Mouse (Mus musculus) gastrocnemius, adult 8-10 months (tissue): ENCODE measurements around the gene Prss28. TPM values are rescaled to one million over a fixed set of nuclear protein-coding genes. Genes with fewer than 3 reads are reported as not detected.

Experiments used
- DNase-seq, 2 experiments: peaks; one replicate each; pipeline ENCODE4 v3.0.0; 2022; ENCODE audit warnings: low spot score in 2 of 2
- total RNA-seq, 4 experiments: library from RNA; stranded (reverse); gene quantifications; 2 replicates each; pipeline ENCODE4 v1.2.4; 2022

The Prss28 gene
- not detected for total RNA-seq

DNA sequence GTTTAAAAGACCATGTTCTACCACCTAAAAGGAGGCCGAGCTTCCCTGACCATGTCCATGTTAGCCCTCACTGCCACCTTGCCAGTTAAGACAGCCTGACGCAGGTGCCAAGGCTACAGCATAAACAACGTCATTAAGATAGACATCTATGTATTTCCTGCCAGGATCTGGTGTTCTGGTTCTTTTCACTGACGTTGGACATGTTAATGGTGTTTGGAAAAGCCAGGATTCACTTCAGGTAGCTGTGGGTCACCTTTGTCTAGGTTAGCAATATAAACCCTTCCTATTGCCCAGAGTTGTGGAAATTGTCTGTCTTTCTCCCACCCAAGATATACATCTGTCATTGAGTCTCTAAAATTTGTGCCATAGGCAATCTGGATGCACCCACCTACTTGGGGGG, at the start of gene Prss28:
Prss28 (plus strand) TSS at position 301 of the 400 bp plus-strand sequence.
- no peak for DNase-seq

DNA sequence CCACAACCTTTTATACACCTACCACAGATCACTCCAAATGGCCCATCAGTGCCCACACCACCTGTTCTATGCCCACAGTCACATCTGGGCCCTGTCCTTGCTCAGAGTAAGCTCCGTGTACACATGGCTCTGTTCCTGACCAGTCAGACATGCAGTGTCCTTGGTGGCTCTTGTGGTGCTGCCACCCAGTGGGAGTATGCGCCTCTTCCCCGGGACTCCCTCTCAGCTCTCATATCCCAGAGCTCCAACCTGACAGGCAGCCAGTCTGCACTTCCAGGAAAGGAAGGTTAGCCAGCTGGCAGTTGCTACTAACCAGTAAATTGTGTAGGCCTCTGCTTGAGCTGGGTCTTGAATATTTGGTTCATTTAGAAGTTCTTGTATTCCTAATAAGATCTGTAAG, 44.0 kb upstream of the Prss28 start:
- peak; percentile 54 to 72 for DNase-seq

- DNase-seq = no peak
Measured at GRCm38 (mm10) chr17:25270795-25271335, 37.6 kb upstream of the Prss28 start.

GRCm38 (mm10) chr17:25272326-25272725, 36.1 kb upstream of the Prss28 start:
- DNase-seq = no peak

DNA sequence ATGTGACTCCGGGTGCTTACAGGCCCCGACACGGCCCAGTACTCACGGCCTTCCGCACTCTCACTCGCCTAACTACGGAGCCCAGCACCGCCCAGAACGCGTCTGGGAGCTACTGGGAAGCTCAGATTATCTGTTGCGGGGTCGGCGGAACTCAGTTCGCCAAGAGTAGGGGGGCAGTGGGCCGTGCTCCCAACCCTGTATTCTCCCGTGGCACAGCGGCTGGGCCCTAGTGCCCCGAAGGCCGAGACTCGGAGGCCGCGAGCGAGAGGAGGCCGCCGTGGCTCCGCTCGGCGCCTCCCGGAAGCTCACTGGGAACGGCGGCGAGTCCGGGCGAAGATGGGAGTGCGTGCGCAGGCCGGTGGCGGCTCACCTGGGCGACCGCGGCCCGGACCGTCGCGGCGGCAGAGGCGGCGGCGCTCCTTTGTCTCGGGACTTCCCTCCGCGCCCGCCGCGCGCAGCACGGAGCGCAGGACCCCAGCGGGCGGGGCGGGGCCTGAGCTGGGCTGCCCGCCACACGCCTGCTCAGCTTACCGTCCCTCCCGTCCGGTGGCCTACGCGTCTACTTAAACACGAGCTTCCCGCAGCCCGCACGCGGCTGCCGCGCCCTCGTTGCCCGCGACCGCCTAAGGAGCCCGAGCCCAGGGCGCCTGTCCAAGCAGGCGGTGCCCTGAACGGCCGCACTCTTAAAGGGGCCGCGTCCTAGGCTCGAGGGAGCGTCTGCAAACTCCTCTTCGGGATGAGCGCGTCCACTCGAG, 35.3 kb upstream of the Prss28 start:
- DNase-seq = peak; percentile 88 to 89

- peak; percentile 93 to 94 for DNase-seq
Measured at GRCm38 (mm10) chr17:25273706-25274501, 34.5 kb upstream of the Prss28 start.

DNA sequence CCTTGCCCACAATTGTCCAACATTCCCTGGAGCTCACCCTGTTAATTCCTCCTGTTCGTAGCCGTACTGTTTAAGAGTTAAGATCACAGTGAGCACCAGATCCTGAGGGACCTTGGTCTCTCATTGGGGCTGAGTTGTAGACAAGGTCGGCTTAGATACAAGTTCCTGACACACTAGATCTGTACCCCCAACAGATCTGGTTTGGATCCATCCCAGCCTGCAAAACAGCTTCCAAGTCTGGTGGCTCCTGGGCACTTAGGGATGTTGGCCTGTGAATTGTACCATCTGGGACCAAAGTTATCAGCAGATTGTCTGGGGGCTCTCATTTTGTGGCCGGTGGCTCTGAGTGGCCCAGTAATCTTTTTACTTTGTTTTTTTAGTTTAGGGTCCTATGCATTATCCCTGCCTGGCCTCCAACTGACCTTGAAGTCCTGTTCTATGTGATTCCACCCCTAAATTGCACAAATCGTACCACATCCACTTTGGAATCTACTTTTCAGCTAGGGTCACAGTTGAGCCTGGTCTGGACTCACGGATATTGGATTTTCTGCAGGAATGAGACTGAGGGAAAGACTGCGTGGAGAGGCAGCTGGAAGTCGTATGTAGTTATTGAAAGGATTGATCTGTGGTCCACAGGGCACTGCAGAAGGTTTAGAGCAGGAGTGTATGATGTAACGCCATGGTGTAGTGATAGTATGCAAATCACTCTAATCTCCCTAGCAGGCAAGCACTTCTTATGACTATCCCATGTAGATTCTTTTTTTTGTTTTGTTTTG, 33.7 kb upstream of the Prss28 start, which contains the start of gene Ube2i:
Ube2i (minus strand) TSS at position 52 of the 776 bp plus-strand sequence.
- no peak for DNase-seq

DNA sequence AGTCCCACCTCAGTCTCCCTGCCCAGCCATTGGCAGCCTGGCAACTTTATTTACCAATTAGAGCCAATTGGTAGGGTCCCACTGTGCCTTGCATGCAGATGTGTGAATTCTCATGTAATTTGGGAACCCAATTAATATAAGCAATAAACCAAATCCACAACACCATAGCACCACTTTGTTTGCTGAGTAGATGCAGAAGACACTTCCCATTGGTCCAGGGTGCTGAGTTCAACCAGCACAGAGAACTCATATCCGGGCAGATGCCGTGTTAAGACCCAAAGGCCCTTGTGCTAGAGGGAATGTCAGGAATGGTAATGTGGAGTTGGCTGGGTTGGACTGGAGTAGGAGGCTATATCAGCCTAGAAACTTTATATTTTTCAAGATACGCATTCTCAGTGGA, 32.6 kb upstream of the Prss28 start:
- no peak for DNase-seq

DNA sequence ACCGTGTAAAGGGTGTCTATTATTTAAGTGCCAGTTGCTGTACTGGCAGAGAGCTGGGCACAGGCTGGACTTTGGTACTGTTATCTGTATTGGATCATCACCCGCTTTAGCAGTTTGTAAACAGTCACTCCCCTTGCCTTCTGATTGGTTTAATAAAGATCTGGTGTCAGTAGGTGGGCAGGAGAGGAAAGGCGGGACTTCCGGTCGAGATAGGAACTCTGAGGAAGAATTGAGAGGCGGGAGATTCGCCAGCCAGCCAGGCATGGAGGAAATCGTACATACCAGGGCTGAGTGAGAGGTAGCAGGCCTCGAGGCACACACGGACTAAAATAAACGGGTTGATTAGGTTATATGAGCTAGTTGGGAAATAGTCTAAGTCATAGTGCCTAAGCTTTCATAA, 26.3 kb upstream of the Prss28 start:
- DNase-seq = peak in 1 of 2 experiments; percentile 31

DNA sequence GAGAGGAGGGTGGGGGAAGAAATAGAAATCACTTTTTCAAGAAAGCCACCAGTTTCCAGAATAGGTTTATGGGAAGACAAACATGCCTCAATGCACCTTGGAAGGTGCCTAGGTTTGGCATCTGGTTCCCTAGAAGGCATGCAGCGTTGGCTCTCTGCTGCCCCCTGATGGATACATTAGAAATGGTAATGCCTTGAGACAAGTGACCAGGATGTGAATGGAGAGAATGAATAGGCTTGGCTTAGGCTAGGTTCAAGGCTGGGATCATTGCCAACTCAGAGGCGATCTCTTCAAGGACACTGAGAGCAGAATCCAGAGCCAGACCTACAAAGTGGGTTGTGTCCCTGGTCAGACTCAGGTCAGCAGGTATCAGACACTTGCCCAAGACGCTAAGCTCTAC, 23.4 kb upstream of the Prss28 start:
- peak; percentile 28 to 44 for DNase-seq

GRCm38 (mm10) chr17:25288842-25289241, 19.6 kb upstream of the Prss28 start:
- DNase-seq = no peak

GRCm38 (mm10) chr17:25290411-25290810, 18.0 kb upstream of the Prss28 start:
- no peak for DNase-seq

DNA sequence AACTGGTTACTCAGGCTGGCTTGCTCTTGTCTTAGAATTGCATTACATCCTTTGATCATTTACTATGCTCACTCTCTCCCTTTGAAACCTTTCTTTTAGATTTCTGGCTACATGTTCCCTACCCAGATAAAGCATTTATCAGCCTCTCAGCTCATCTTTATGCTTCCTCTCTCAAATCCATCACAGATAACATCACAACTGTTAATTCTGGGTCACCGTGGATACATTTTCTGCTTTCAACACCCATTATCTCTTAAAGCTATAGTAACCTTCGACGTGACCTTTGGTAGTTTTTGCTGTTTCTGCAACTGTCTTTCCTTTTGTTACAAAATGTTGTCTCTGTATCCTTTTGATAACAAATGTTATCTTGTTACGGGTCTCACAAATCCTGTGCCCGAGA, 15.0 kb upstream of the Prss28 start:
- DNase-seq = no peak

- DNase-seq = no peak
Measured at GRCm38 (mm10) chr17:25294111-25294510, 14.3 kb upstream of the Prss28 start.

DNA sequence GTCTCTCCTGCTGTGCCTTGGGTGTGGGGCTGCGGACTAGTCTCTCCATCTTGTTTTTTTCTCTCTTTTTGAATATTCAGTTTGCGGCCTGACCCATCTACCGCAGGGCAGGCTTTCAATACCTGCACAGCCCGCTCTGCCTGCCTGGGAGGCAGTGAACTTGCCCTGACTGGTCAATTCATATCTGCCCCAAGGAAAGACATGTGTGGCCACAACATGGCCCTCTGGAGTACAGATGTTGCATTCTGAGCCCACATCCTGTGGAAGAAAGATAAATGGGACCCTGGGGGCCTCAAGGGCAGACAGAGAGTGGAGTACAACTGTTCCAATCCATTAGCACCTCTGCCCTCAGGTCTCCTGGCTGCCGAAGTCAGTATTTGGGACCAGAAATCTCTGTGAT, 10.4 kb upstream of the Prss28 start, which contains the start of gene Prss34:
Prss34 (plus strand) TSS at position 301 of the 400 bp plus-strand sequence.
- no peak for DNase-seq

DNA sequence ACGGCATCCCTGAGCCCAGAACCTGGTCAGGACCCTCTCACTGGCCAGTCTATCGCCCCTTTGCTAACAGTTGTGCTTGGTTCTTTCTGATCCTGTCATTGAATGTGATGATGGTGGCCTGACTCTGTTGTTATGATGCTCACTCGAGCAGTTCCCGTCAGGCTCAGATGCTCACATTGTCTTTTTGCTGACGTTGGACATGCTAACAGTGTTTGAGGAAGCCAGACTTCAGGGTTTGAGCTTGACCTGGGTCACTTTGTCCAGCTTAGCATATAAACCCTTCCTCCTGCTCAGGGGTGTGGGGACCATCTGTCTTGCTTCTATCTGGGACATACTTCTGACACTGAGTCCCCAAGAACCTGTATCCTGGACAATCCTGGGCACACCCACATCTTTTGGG, 9.9 kb downstream of the Prss28 start, which contains the start of gene Prss29:
Prss29 (plus strand) TSS at position 301 of the 400 bp plus-strand sequence.
- DNase-seq = no peak

GRCm38 (mm10) chr17:25320819-25321218, 12.4 kb downstream of the Prss28 start:
- no peak for DNase-seq

GRCm38 (mm10) chr17:25322930-25323329, 14.5 kb downstream of the Prss28 start:
- no peak for DNase-seq

DNA sequence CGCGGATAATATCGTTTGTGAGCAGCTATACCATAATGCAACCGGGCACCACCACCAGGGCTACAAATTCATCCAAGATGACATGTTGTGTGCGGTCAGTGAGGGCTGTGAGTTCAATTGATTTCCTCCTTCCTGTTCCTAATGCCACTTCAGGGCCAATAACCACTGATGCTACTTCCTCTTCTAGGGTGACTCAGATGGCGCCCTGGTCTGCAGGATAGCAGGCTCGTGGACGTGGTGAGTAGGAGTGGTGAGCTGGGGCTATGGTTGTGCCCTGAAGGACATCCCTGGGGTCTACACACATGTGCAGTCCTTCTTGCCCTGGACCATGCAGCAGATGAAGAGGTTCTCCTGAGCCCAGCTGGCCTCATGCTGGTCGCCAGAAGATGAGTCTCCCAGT, 23.9 kb downstream of the Prss28 start:
- no peak for DNase-seq

DNA sequence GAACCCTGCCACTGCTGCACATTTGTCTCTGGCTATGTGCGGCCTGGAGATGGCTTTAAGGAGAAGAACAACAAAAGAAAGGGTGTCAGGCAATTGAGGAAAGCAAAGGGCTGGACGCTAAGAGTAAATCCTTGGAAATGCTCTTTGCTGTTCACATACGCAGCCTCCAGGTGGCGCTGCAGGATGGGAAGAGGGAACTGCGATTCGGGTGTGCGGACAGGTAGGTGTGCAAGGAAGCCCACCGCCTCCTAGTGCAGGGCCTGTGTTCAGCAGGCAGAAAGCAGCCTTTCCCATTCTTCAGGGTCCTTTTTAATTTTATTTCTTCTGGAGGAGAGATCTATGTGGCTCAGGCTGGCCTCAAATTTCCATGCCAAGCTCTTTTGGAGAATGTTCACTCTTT, 25.5 kb downstream of the Prss28 start:
- no peak for DNase-seq

GRCm38 (mm10) chr17:25338218-25338617, 29.8 kb downstream of the Prss28 start:
- no peak for DNase-seq
